Mouse (Mus musculus) E14TG2a.4 (cell line): ENCODE results near the gene Itgb7.

Experiments
- H3K27me3 ChIP-seq: 2 replicates; pipeline ENCODE4 v1.6.1; 2014; ENCODE audit warnings: low read length, control low read depth; ENCODE audit not compliant: insufficient read depth
- H3K36me3 ChIP-seq: 2 replicates; pipeline ENCODE4 v1.6.1; 2014; ENCODE audit warnings: low read length, control low read depth; ENCODE audit not compliant: insufficient read depth
- H3K4me1 ChIP-seq: replicated peaks from 2 replicates; pipeline ENCODE4 v1.6.1; 2014; ENCODE audit warnings: low read depth, low read length, control low read depth
- H3K4me3 ChIP-seq: replicated peaks from 2 replicates; pipeline ENCODE4 v1.5.1; 2014; ENCODE audit warnings: mild to moderate bottlenecking, low read length
- H3K9me3 ChIP-seq: 2 replicates; pipeline ENCODE4 v1.6.1; 2014; ENCODE audit warnings: low read length, control low read depth
- CTCF ChIP-seq: conservative IDR thresholded peaks from 2 replicates; pipeline ENCODE4 v1.5.1; 2014; ENCODE audit warnings: low read length
- NANOG ChIP-seq: IDR thresholded peaks from 2 replicates; pipeline ENCODE4 v1.6.1; 2014; ENCODE audit warnings: borderline replicate concordance, low read length, mixed read lengths
- POU5F1 ChIP-seq: IDR thresholded peaks from 2 replicates; pipeline ENCODE4 v1.6.1; 2014; ENCODE audit warnings: low read length, borderline replicate concordance

Gene Itgb7

GRCm38 (mm10) chr15:102179106-102179505 lies 52.6 kb downstream of the Itgb7 start:
- no peaks in the 10 kb centered on the region for H3K9me3 ChIP-seq
- peak overlapping the region; percentile 75 for H3K4me3 ChIP-seq
- TF ChIP-seq CTCF: no peak
- no peak for TF ChIP-seq POU5F1
- TF ChIP-seq NANOG: no peak
- H3K27me3 ChIP-seq: no peaks in the 10 kb centered on the region
- peaks cover 59% of the 10 kb centered on the region for H3K4me1 ChIP-seq
- H3K36me3 ChIP-seq: peaks cover 78% of the 10 kb centered on the region

- Histone ChIP-seq H3K9me3 (no peaks in the 10 kb centered on the region), H3K36me3 (peaks cover 77% of the 10 kb centered on the region), H3K4me1 (peaks cover 59% of the 10 kb centered on the region), H3K4me3 (peak overlapping the region; percentile 75), H3K27me3 (no peaks in the 10 kb centered on the region)
- no peak for TF ChIP-seq POU5F1
- TF ChIP-seq CTCF: peak; percentile 99
Measured at GRCm38 (mm10) chr15:102178279-102178678, 53.5 kb downstream of the Itgb7 start.

- H3K36me3 ChIP-seq: peaks cover 69% of the 10 kb centered on the region
- TF ChIP-seq NANOG (no peak), POU5F1 (no peak), CTCF (no peak)
- H3K9me3 ChIP-seq: no peaks in the 10 kb centered on the region
- H3K4me1 ChIP-seq: peaks cover 56% of the 10 kb centered on the region
- H3K4me3 ChIP-seq: peak overlapping the region; percentile 75
- no peaks in the 10 kb centered on the region for H3K27me3 ChIP-seq
Measured at GRCm38 (mm10) chr15:102177417-102177816, 54.3 kb downstream of the Itgb7 start.

GRCm38 (mm10) chr15:102176571-102177316 lies 55.0 kb downstream of the Itgb7 start:
- Histone ChIP-seq H3K4me3 (no peak overlapping the region), H3K4me1 (peaks cover 60% of the 10 kb centered on the region), H3K36me3 (peaks cover 67% of the 10 kb centered on the region), H3K27me3 (no peaks in the 10 kb centered on the region), H3K9me3 (no peaks in the 10 kb centered on the region)
- TF ChIP-seq CTCF (no peak), POU5F1 (no peak), NANOG (no peak)

- H3K27me3 ChIP-seq: no peaks in the 10 kb centered on the region
- peaks cover 62% of the 10 kb centered on the region for H3K4me1 ChIP-seq
- H3K9me3 ChIP-seq: no peaks in the 10 kb centered on the region
- TF ChIP-seq NANOG: no peak
- TF ChIP-seq POU5F1: no peak
- TF ChIP-seq CTCF: no peak
- H3K4me3 ChIP-seq: peak overlapping the region; percentile 18; the same call in 1 of the 2 replicates
- H3K36me3 ChIP-seq: peaks cover 70% of the 10 kb centered on the region
Measured at GRCm38 (mm10) chr15:102175736-102176319, 55.9 kb downstream of the Itgb7 start.

- no peaks in the 10 kb centered on the region for H3K27me3 ChIP-seq
- H3K9me3 ChIP-seq: no peaks in the 10 kb centered on the region
- no peak for TF ChIP-seq NANOG
- no peak for TF ChIP-seq CTCF
- no peak for TF ChIP-seq POU5F1
- H3K4me3 ChIP-seq: no peak overlapping the region
- H3K36me3 ChIP-seq: peaks cover 64% of the 10 kb centered on the region
- peaks cover 39% of the 10 kb centered on the region for H3K4me1 ChIP-seq
Measured at GRCm38 (mm10) chr15:102173581-102173980, 58.2 kb downstream of the Itgb7 start.

- H3K4me1 ChIP-seq: peaks cover 17% of the 10 kb centered on the region
- no peaks in the 10 kb centered on the region for H3K27me3 ChIP-seq
- TF ChIP-seq POU5F1: no peak
- no peak for TF ChIP-seq CTCF
- TF ChIP-seq NANOG: no peak
- H3K4me3 ChIP-seq: no peak overlapping the region
- H3K36me3 ChIP-seq: peaks cover 23% of the 10 kb centered on the region
- no peaks in the 10 kb centered on the region for H3K9me3 ChIP-seq
Measured at GRCm38 (mm10) chr15:102169064-102169463, 62.7 kb downstream of the Itgb7 start.

GRCm38 (mm10) chr15:102167620-102168021 lies 64.1 kb downstream of the Itgb7 start:
- Histone ChIP-seq H3K27me3 (peaks cover 2% of the 10 kb centered on the region; the same call in 1 of the 2 replicates), H3K36me3 (peaks cover 17% of the 10 kb centered on the region), H3K9me3 (no peaks in the 10 kb centered on the region), H3K4me3 (no peak overlapping the region), H3K4me1 (peaks cover 21% of the 10 kb centered on the region)
- no peak for TF ChIP-seq CTCF
- no peak for TF ChIP-seq NANOG
- TF ChIP-seq POU5F1: no peak
